Comparison of ENCODE assay signal across 32 mouse cellular contexts in genomic region chr6:136439205-136439604, GRCm38 (mm10). TPM values are rescaled to one million over a fixed set of nuclear protein-coding genes. Genes with fewer than 3 reads are reported as not detected.
"Had no signal": no experiment of that assay in that cellular context is flagged by ENCODE, and none has a peak within 500 bp of the region (broad histone marks: within the 10 kb centered on the region; RNA-seq: fewer than 3 reads in every experiment).

No protein-coding gene starts in this region.

RNA-seq across cellular contexts. Expression of gene E330021D16Rik, which starts 23.8 kb away (rescaled TPM):
- total RNA-seq: left cerebral cortex, adult 18-20 months; left cerebral cortex, adult 2 months; left cerebral cortex, adult 8-10 months; left cerebral cortex, postnatal 10 days; left cerebral cortex, postnatal 14 days; left cerebral cortex, postnatal 25 days; left cerebral cortex, postnatal 36 days; left cerebral cortex, postnatal 4 days; liver, adult 2 months; megakaryocyte, adult 5-6 weeks; midbrain, postnatal 0 days; monocyte, adult 5-6 weeks had no signal
- polyA plus RNA-seq: limb, embryonic 10.5 days; limb, embryonic 11.5 days; limb, embryonic 12.5 days; limb, embryonic 13.5 days; limb, embryonic 15.5 days; liver, embryonic 11.5 days; liver, embryonic 12.5 days; liver, embryonic 13.5 days; lung, embryonic 14.5 days; macrophage; midbrain, embryonic 10.5 days; midbrain, embryonic 11.5 days; midbrain, embryonic 12.5 days; midbrain, embryonic 13.5 days; midbrain, embryonic 14.5 days; midbrain, embryonic 15.5 days; midbrain, embryonic 16.5 days; midbrain, postnatal 0 days; myocyte; neural tube, embryonic 11.5 days; neural tube, embryonic 12.5 days had no signal
